Mouse (Mus musculus) embryonic fibroblast, embryonic 13.5 days (primary cell): ENCODE data around the gene Gm21976. TPM values are rescaled to one million over a fixed set of nuclear protein-coding genes. Genes with fewer than 3 reads are reported as not detected.

ENCODE experiments used
- H3K27ac ChIP-seq: 2 replicates; pipeline ENCODE4 v1.5.1; 2012; ENCODE audit warnings: low read length, control low read depth, inconsistent platforms; ENCODE audit not compliant: insufficient read depth
- H3K4me1 ChIP-seq: 2 replicates; pipeline ENCODE4 v1.6.1; 2011; ENCODE audit warnings: low read length; ENCODE audit not compliant: control insufficient read depth, insufficient read depth
- H3K4me3 ChIP-seq: 2 replicates; pipeline ENCODE4 v1.5.1; 2011; ENCODE audit warnings: mild to moderate bottlenecking, control low read depth, low read length; ENCODE audit not compliant: insufficient read depth
- CTCF ChIP-seq: IDR thresholded peaks from 2 replicates; pipeline ENCODE4 v1.5.1; 2011; ENCODE audit warnings: mild to moderate bottlenecking, control low read depth, low read length, moderate library complexity, borderline replicate concordance; ENCODE audit not compliant: insufficient read depth
- POLR2A ChIP-seq: IDR thresholded peaks from 2 replicates; pipeline ENCODE4 v1.6.1; 2011; ENCODE audit warnings: low read depth, mild to moderate bottlenecking, control low read depth, low read length, moderate library complexity
- polyA plus RNA-seq: library from polyadenylated mRNA; stranded (reverse); fragments of >200 nt; gene quantifications from 2 replicates; pipeline ENCODE4 v1.2.4, GENCODE M21; 2011; ENCODE audit warnings: low read depth; ENCODE audit not compliant: missing spikeins, insufficient read length

The Gm21976 gene
- polyA plus RNA-seq, 1 experiment, result not detected

DNA sequence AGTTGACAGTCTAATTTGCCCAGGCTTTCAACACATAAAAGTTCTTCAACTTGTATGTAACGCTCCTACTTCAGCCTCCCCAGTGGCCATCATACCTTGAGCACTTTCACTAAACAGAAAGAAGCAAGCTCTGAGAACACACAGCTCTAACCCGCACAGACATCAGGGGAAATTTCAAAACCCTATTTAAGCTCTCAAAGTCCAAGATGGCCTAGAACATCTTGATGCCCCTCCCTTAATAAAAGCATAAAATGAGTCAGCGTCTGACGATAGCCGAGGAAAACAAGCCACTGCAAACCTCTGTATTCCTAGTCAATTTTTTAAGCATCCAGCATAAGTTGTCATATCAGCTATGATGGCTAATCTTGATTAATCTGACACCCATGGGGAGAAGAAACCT, 31.9 kb downstream of the Gm21976 start:
- Histone ChIP-seq H3K27ac (no peak overlapping the region), H3K4me3 (no peak overlapping the region), H3K4me1 (peaks cover 3% of the 10 kb centered on the region)
- TF ChIP-seq CTCF (no peak), POLR2A (no peak)

DNA sequence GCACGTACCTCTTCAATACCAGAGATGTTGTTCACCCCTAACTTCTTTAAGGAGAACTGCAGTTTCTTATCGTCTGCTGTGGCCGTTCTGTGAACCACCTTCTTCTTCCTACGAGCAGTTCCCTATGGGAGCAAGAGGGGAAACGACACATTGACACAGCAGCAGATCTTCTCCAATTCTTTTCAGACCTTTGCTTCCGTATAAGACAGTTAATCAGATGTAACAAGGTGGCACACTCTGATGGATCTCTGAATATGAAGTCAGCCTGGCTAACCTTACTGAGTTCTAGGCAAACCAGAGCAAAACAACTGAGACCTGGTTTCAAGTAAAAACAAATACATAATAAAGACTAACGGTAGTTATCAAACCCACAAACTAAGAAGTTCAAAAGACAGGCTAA, 33.9 kb downstream of the Gm21976 start:
- no peak overlapping the region for H3K27ac ChIP-seq
- H3K4me1 ChIP-seq, result no peaks in the 10 kb centered on the region; the same call in none of the 2 replicates
- TF ChIP-seq POLR2A (no peak), CTCF (no peak)
- H3K4me3 ChIP-seq, result no peak overlapping the region

DNA sequence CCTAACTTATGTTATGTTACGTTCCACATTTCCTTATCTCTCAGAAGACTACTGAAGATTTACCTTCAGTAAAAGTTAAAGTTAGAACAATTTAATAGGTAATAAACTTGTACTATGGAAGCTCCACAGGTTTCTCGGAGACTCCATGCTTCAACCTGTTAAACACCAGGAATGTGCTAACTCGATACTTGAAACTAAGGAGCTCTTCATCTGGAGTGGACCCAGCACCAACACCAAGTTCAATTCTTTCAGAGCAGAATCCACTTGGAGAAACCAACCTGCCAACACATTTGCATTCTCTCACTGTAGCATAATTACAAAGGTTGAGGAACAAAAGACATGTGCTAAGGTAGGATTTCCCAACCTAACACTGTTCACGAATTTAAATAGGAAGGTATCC, 35.4 kb downstream of the Gm21976 start:
- Histone ChIP-seq H3K4me1 (no peaks in the 10 kb centered on the region; the same call in none of the 2 replicates), H3K4me3 (peak overlapping the region; percentile 57), H3K27ac (no peak overlapping the region)
- no peak for TF ChIP-seq CTCF

DNA sequence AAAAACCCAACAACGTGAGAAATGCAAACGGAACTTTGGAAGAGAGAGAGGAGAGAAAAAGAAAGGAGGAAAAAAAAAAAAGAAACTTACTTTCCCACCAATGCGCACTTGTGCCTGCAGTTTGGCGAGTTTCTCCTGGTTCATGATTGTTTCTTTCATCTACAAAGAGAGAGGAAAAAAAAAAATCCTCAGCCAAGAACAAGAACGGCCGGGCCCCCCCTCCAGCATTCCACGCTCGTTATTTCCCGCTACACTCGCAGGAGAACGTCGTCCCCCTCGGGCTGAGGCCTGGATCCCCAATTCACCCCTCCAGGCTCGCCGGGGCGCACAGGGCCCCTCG, 36.4 kb downstream of the Gm21976 start:
- Histone ChIP-seq H3K4me3 (peak overlapping the region; percentile 83), H3K27ac (no peak overlapping the region), H3K4me1 (no peaks in the 10 kb centered on the region; the same call in none of the 2 replicates)
- no peak for TF ChIP-seq POLR2A
- TF ChIP-seq CTCF, result no peak

DNA sequence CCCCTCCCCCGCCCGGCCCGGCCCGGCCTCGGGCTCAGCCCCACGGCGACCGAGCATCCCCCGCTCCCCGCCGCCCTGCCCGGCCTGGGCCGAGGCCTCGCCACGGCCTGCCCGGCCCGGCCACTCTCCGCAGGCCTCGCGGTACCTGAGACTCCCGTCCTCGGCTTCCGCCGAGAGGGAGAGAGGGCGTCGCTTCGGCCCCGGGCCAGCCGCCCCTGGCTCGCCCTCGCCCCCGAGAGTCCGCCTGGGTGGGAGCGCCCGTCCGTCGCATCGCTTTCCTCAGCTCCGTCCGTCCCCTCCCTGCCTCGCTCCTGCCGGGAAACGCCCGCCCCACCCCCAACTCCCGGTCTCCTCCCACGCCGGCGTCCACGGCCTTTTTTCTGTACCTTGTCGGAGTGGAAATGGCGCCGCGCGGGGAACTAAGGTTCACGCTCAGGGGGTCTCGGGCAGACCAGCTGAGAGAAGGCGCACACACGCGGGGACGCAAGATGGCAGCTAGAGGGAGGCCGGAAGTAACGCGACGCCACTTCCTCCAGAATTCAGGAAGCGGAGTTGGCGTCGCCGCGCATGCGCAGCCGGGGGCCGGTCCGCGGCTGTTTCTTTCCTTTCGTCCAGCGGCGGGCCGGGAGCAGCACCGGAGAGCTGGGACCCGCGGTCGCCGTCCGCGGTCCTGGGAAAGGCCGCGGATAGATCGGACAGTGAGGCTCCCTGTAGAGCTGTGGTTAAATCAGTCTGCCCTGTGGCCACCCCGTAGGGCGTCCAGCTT, 37.0 kb downstream of the Gm21976 start, which contains the start of gene Btf3:
TSS of gene Btf3 (minus strand) at position 527 of the 766 bp plus-strand sequence.
- H3K4me1 ChIP-seq, result no peaks in the 10 kb centered on the region; the same call in none of the 2 replicates
- peak within 1 kb of the TSS; percentile 83 for H3K4me3 ChIP-seq
- TF ChIP-seq CTCF (no peak), POLR2A (peak; percentile 68; the same call in 1 of the 2 replicates)
- H3K27ac ChIP-seq, result peak within 1 kb of the TSS; percentile 60

DNA sequence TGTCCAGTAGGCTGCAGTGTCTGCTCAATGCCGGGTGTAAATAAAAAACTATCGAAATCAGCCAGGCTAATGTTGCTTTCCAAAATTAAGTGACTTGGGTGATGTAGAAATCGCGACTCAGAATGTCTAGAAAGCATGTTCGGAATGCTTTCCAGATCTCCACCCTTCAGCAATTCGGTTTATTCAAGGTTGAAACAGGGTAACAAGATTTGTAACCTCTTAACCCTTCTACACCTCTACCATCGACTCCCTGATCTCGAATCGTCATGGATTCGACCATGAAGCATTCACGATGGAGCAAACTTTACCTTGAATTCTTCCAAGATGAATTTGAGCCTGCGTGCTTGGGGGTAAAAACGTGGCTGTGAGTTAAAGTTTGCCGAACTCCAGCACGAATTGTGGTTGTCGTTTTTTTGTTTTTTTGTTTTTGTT, 37.6 kb downstream of the Gm21976 start:
- Histone ChIP-seq H3K27ac (peak overlapping the region; percentile 60), H3K4me1 (no peaks in the 10 kb centered on the region; the same call in none of the 2 replicates), H3K4me3 (peak overlapping the region; percentile 83)
- no peak for TF ChIP-seq CTCF
- TF ChIP-seq POLR2A, result no peak

DNA sequence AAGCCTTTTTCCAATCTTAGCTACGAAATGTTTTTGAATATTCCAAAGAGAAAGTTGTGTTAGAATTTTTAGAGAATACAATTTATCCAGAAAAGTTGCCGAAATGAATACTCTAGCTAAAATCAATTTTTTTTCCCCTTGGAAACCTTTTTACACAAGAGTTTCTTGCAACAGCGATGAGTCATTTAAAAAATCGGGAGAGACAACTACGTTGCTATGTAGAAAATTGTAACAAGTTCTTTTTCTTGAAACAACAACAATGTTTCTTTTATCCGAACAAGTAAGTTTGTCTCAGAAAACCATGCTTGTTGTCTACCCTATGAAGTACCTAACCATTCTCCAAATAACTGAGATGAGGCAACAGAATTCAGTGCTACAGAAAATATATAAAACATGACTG, 38.2 kb downstream of the Gm21976 start:
- no peak for TF ChIP-seq CTCF
- no peak for TF ChIP-seq POLR2A
- H3K4me3 ChIP-seq, result no peak overlapping the region
- H3K27ac ChIP-seq, result no peak overlapping the region
- H3K4me1 ChIP-seq, result no peaks in the 10 kb centered on the region; the same call in none of the 2 replicates

DNA sequence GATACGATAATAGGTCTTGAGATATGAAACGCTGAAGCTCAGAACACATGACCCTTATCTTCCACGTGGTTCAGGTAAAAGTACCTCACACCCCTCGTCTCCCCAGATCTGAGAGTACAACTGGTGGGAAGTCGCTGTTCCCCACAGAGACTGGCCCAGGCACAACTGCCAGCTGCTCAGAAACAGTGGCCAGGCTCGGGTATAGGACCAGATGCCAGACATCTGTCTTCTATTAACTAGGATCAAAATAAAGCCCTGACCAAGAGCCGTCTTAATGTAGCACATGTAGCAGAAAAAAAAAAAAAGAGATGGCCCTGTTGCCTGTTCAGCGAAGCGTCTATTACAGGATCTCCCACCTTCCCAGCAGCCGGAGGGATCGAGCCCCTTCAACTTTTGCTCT, 45.3 kb downstream of the Gm21976 start:
- Histone ChIP-seq H3K4me1 (no peaks in the 10 kb centered on the region), H3K27ac (no peak overlapping the region), H3K4me3 (no peak overlapping the region)
- TF ChIP-seq POLR2A (no peak), CTCF (no peak)

DNA sequence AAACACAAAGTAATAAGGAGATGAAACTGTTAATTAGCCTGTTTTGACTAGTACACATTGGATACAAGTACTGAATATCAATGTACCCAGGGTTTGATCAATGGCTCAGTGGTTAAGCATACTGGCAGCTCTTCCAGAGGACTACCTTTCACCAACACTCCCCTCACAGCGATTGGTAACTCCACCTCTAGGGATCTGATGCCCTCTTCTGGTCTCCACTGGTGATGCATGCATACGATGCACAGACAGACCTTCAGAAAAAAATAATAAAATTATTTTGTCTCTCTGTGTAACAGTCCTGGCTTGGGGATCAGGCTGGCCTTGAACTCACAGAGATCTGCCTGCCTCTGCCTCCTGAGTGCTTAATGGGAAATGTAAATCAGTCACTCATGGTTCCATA, 52.4 kb downstream of the Gm21976 start:
- Histone ChIP-seq H3K27ac (no peak overlapping the region), H3K4me1 (no peaks in the 10 kb centered on the region), H3K4me3 (no peak overlapping the region)
- TF ChIP-seq CTCF, result peak; percentile 19; the same call in 1 of the 2 replicates
- TF ChIP-seq POLR2A, result no peak

DNA sequence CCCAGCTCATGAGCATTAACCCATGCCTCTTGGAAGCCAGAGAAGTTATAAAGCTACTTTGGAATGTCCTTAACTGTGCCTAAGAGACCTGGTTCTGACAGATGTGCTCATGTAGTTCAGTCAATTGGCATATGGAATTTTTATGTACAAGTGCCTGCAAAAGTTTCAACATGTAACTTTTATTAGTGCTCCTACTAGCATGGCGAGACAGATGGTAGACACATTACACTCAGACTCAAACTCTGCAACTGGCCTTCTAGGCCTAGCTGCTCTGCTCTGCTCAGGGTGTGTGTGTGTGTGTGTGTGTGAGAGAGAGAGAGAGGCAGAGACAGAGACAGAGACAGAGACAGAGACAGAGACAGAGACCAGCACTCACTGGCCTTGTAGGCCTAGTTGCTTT, 56.5 kb downstream of the Gm21976 start:
- Histone ChIP-seq H3K4me1 (no peaks in the 10 kb centered on the region), H3K27ac (no peak overlapping the region), H3K4me3 (no peak overlapping the region)
- TF ChIP-seq POLR2A (no peak), CTCF (no peak)

DNA sequence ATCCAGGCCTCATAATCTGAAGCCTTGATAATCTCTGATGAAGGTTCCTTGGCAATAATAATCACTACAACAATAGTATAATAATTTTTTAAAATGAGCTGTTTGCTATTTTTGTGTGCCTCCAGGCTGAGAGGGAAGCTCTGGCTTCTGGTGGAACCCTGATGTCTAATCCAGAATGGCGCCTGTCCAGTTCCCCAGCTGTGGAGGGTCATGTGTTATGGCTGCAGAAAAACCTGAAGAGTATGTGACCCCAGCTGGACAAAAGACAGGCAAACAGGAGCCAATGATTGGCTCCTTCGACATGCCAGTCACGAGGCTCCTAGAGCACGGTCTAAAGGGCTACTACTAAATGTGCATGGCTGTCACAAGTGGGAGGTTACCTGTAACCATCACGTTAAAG, 60.8 kb downstream of the Gm21976 start:
- TF ChIP-seq CTCF (no peak), POLR2A (no peak)
- no peak overlapping the region for H3K4me3 ChIP-seq
- no peaks in the 10 kb centered on the region for H3K4me1 ChIP-seq
- no peak overlapping the region for H3K27ac ChIP-seq
